Mouse (Mus musculus): Measurements from ENCODE around the gene Aktip. TPM values are rescaled to one million over a fixed set of nuclear protein-coding genes. Genes with fewer than 3 reads are reported as not detected.

The Aktip gene
- polyA plus RNA-seq, 1 experiment from 2014 or later: 8.1 TPM

GRCm38 (mm10) chr8:91234097-91234496, 34.3 kb upstream of the Aktip start:
- no peaks in the 10 kb centered on the region for H3K9me3 ChIP-seq (ENCODE audit: low read length)
- H3K36me3 ChIP-seq (replicated peaks; ENCODE audit: insufficient read depth, low read length): 0 out of 2 replicates have a peak, but pooled peaks cover 2% of the 10 kb centered on the region
- H3K4me2 ChIP-seq (ENCODE audit: low read depth, low read length): no peak overlapping the region
- DNase-seq (no peak), ATAC-seq (no peak)
- H3K9ac ChIP-seq (replicated peaks): no peak overlapping the region
- no peak for TF ChIP-seq EP300 (IDR thresholded peaks at IDR 0.05; ENCODE audit: low read depth)
- no peak overlapping the region for H3K27ac ChIP-seq (ENCODE audit: low read depth)
- 76% methylated on average over 2 of the region's 2 CpGs for WGBS (ENCODE audit: insufficient replicate concordance)
- no peak overlapping the region for H3K4me3 ChIP-seq (ENCODE audit: low read depth, low read length)
- H3K27me3 ChIP-seq (ENCODE audit: insufficient read depth, low read length): no peaks in the 10 kb centered on the region
- H3K4me1 ChIP-seq (ENCODE audit: insufficient read depth): no peaks in the 10 kb centered on the region

DNA sequence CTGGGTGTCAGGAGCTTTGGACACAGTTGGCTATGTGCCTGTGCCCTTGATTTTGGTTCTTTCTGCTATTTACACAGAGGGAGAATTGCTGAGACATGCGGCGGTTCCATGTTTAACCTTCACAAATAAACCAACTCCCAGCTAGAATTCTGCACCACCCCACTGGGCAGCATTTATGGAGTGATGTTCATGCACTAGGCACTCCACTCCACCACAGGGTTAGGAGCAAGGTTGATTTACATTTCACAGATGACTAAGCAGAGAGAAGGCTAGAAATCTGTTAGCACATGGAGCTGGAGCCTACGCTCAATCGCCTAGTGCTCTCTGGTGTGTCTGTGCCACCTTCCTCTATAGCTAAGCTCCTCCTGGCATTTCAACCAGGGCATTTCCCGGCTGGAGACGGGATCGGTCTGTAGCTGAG, 27.7 kb upstream of the Aktip start:
- TF ChIP-seq EP300 (IDR thresholded peaks at IDR 0.05; ENCODE audit: low read depth) (no peak), CTCF (IDR thresholded peaks at IDR 0.05; ENCODE audit: low read depth) (no peak)
- DNase-seq: peak; percentile 56

DNA sequence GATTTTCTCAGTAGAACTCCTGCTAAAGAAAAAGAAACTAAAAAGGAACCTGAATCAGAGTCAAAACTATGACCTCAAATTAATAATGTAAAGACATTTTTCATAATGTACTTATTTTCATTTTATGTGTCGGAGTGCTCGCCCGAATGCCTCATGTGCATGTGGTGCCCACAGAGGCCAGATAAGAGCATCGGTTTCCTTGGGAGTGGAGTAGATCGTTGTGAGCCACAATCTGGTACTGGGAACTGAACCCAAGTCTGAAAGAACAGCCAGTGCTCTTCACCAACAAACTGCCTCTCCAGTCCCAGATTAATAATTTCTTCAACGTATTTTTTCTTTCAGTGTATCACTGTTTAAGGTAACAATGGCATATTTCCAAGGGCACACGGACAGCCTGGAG, 24.5 kb upstream of the Aktip start:
- no peaks in the 10 kb centered on the region for H3K9me3 ChIP-seq (ENCODE audit: low read length)
- H3K4me2 ChIP-seq (ENCODE audit: low read depth, low read length): no peak overlapping the region
- ATAC-seq: no peak
- WGBS (ENCODE audit: insufficient replicate concordance): 70% methylated on average over 7 of the region's 7 CpGs
- TF ChIP-seq EP300 (IDR thresholded peaks at IDR 0.05; ENCODE audit: low read depth) (no peak), CTCF (IDR thresholded peaks at IDR 0.05; ENCODE audit: low read depth) (no peak)
- no peaks in the 10 kb centered on the region for H3K36me3 ChIP-seq (replicated peaks; ENCODE audit: insufficient read depth, low read length)
- DNase-seq: no peak
- H3K4me1 ChIP-seq (ENCODE audit: insufficient read depth): 0 out of 2 replicates have a peak, but pooled peaks cover 4% of the 10 kb centered on the region
- no peak overlapping the region for H3K4me3 ChIP-seq (ENCODE audit: low read depth, low read length)
- H3K27ac ChIP-seq (ENCODE audit: low read depth): no peak overlapping the region
- no peak overlapping the region for H3K9ac ChIP-seq (replicated peaks)
- H3K27me3 ChIP-seq (ENCODE audit: insufficient read depth, low read length): no peaks in the 10 kb centered on the region

More for the DNA sequence above, 27.7 kb upstream of the Aktip start:
- no peaks in the 10 kb centered on the region for H3K9me3 ChIP-seq (ENCODE audit: low read length)
- no peaks in the 10 kb centered on the region for H3K27me3 ChIP-seq (ENCODE audit: insufficient read depth, low read length)
- WGBS (ENCODE audit: insufficient replicate concordance): 74% methylated on average over 7 of the region's 7 CpGs
- no peak overlapping the region for H3K4me3 ChIP-seq (ENCODE audit: low read depth, low read length)
- no peak overlapping the region for H3K9ac ChIP-seq (replicated peaks)
- ATAC-seq: peak; percentile 91
- no peak overlapping the region for H3K4me2 ChIP-seq (ENCODE audit: low read depth, low read length)
- 0 out of 2 replicates have a peak overlapping the region, but pooled peaks have one; percentile 44 for H3K27ac ChIP-seq (ENCODE audit: low read depth)
- 0 out of 2 replicates have a peak, but pooled peaks cover 2% of the 10 kb centered on the region for H3K36me3 ChIP-seq (replicated peaks; ENCODE audit: insufficient read depth, low read length)
- H3K4me1 ChIP-seq (ENCODE audit: insufficient read depth): 0 out of 2 replicates have a peak, but pooled peaks cover 4% of the 10 kb centered on the region

GRCm38 (mm10) chr8:91221841-91222240, 22.1 kb upstream of the Aktip start:
- DNase-seq (no peak), ATAC-seq (no peak)
- no peak overlapping the region for H3K27ac ChIP-seq (ENCODE audit: low read depth)
- H3K9me3 ChIP-seq (ENCODE audit: low read length): no peaks in the 10 kb centered on the region
- no peak overlapping the region for H3K4me2 ChIP-seq (ENCODE audit: low read depth, low read length)
- no peak for TF ChIP-seq EP300 (IDR thresholded peaks at IDR 0.05; ENCODE audit: low read depth)
- no peak for TF ChIP-seq CTCF (IDR thresholded peaks at IDR 0.05; ENCODE audit: low read depth)
- WGBS (ENCODE audit: insufficient replicate concordance): 83% methylated on average over 2 of the region's 2 CpGs
- H3K4me3 ChIP-seq (ENCODE audit: low read depth, low read length): no peak overlapping the region
- H3K27me3 ChIP-seq (ENCODE audit: insufficient read depth, low read length): no peaks in the 10 kb centered on the region
- no peaks in the 10 kb centered on the region for H3K36me3 ChIP-seq (replicated peaks; ENCODE audit: insufficient read depth, low read length)
- no peaks in the 10 kb centered on the region for H3K4me1 ChIP-seq (ENCODE audit: insufficient read depth)
- no peak overlapping the region for H3K9ac ChIP-seq (replicated peaks)

- 84% methylated on average over 4 of the region's 4 CpGs for WGBS (ENCODE audit: insufficient replicate concordance)
- Histone ChIP-seq H3K27me3 (ENCODE audit: insufficient read depth, low read length) (no peaks in the 10 kb centered on the region), H3K27ac (ENCODE audit: low read depth) (no peak overlapping the region), H3K9ac (replicated peaks) (no peak overlapping the region), H3K36me3 (replicated peaks; ENCODE audit: insufficient read depth, low read length) (no peaks in the 10 kb centered on the region), H3K4me2 (ENCODE audit: low read depth, low read length) (no peak overlapping the region), H3K4me3 (ENCODE audit: low read depth, low read length) (no peak overlapping the region), H3K4me1 (ENCODE audit: insufficient read depth) (no peaks in the 10 kb centered on the region), H3K9me3 (ENCODE audit: low read length) (no peaks in the 10 kb centered on the region)
- DNase-seq (no peak), ATAC-seq (no peak)
- TF ChIP-seq EP300 (IDR thresholded peaks at IDR 0.05; ENCODE audit: low read depth): no peak
- TF ChIP-seq CTCF (IDR thresholded peaks at IDR 0.05; ENCODE audit: low read depth): no peak
These were observed 18.5 kb upstream of the Aktip start for GRCm38 (mm10) chr8:91218271-91218670.

DNA sequence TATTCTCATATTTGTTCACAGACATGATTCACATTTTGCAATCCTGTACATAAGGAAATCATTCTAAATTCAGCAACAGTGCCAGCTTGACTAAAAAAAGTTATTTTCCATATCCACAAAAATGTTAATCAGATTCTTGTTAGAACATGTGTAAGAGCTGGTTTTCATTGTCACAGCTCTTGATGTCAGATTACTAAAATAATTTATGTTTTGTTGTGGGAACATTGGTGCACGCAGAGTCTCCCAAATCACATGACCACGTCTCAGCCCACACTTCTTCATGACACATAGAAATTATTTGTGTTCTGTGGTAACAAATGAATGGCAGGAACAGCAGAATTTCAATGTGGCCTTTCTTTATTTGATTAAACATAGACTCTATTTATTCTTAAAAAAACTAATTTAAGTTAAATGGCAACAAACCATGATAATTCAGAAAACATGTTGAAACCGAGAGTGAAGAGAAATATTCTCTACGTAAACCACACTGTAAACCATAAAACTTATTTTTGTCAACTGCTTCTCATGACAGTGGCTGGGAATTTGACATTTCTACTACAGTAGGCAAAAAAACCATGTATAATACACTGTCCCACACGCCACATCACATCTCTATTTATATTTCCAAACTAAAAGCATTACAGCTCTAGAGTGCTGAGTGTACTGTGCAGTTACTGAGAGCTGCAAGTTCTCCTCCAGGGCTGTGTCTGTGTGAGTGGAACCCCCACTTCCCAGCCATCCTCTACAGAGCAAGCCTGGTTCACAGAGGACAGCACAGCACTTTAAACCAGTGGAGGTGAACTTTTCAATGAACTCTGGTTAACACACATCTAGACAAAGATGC, 17.5 kb upstream of the Aktip start:
- H3K9me3 ChIP-seq (ENCODE audit: low read length): no peaks in the 10 kb centered on the region
- no peaks in the 10 kb centered on the region for H3K4me1 ChIP-seq (ENCODE audit: insufficient read depth)
- TF ChIP-seq EP300 (IDR thresholded peaks at IDR 0.05; ENCODE audit: low read depth) (no peak), CTCF (IDR thresholded peaks at IDR 0.05; ENCODE audit: low read depth) (no peak)
- WGBS (ENCODE audit: insufficient replicate concordance): 80% methylated on average over 5 of the region's 5 CpGs
- H3K4me3 ChIP-seq (ENCODE audit: low read depth, low read length): no peak overlapping the region
- ATAC-seq (no peak), DNase-seq (no peak)
- H3K27me3 ChIP-seq (ENCODE audit: insufficient read depth, low read length): no peaks in the 10 kb centered on the region
- no peak overlapping the region for H3K9ac ChIP-seq (replicated peaks)
- H3K4me2 ChIP-seq (ENCODE audit: low read depth, low read length): no peak overlapping the region
- no peaks in the 10 kb centered on the region for H3K36me3 ChIP-seq (replicated peaks; ENCODE audit: insufficient read depth, low read length)
- no peak overlapping the region for H3K27ac ChIP-seq (ENCODE audit: low read depth)
